Mouse (Mus musculus): ENCODE data around the gene Stpg3.

DNA sequence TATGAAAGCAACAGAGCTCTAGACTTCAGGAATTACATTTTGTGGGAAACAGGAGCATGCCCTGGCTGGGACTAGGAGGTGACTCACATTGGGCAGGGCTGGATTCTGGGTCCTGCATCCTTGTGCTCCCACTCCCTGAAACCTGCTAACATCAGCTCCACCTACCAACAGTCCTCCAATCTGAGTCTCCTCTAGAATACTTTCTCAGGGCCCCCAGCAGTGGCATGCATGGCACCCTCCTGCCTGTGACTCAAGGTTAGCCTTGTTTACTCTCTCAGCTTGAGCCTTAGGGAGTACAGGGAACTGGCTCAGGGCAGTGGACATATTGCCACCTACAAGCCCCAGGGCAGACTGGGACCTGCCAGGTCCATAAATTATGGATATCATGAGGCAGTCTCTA is 23.7 kb upstream of the Stpg3 start:
- TF ChIP-seq POLR2A (IDR thresholded peaks at IDR 0.05; ENCODE audit: extremely low read depth, insufficient read depth, low read length) (no peak), CTCF (IDR thresholded peaks at IDR 0.05; ENCODE audit: extremely low read depth, insufficient read depth, low read length) (no peak)

All from cortical plate, adult 2 months (tissue).